11 mouse cellular contexts compared by ENCODE assay signal in genomic region chr6:135331916-135332315, GRCm38 (mm10). TPM values are rescaled to one million over a fixed set of nuclear protein-coding genes. Genes with fewer than 3 reads are reported as not detected.
DNase-seq lines count a peak whose midpoint lies in the region; ATAC-seq lines count a peak whose summit lies in the region.
"Had no signal": no experiment of that assay in that cellular context is flagged by ENCODE, and none has a peak within 500 bp of the region (broad histone marks: within the 10 kb centered on the region; RNA-seq: fewer than 3 reads in every experiment).

No protein-coding gene starts in this region.

- no peak for ATAC-seq in hindbrain, embryonic 11.5 days (ENCODE audit: low FRiP score)

- H3K9ac ChIP-seq in hindbrain, embryonic 11.5 days (ENCODE audit: low read depth, low read length) = no peak overlapping the region
- H3K9ac ChIP-seq: liver, embryonic 13.5 days had no signal

- H3K4me2 ChIP-seq in hindbrain, embryonic 11.5 days (replicated peaks; ENCODE audit: low read depth, low read length) = no peak overlapping the region
- H3K4me2 ChIP-seq: liver, embryonic 13.5 days had no signal

- H3K27ac ChIP-seq in hindbrain, embryonic 11.5 days (ENCODE audit: low read depth, low read length) = no peak overlapping the region
- H3K27ac ChIP-seq in hindbrain, embryonic 10.5 days = no peak overlapping the region
- H3K27ac ChIP-seq: liver, embryonic 13.5 days had no signal

- H3K9me3 ChIP-seq in hindbrain, embryonic 11.5 days (ENCODE audit: control insufficient read depth, low read length) = no peaks in the 10 kb centered on the region
- H3K9me3 ChIP-seq in hindbrain, embryonic 10.5 days = no peaks in the 10 kb centered on the region
- H3K9me3 ChIP-seq: liver, embryonic 13.5 days had no signal

- 78% methylated on average over 4 of the region's 4 CpGs for WGBS in hindbrain, embryonic 11.5 days
- WGBS in hindbrain, embryonic 10.5 days = 82% methylated on average over 4 of the region's 4 CpGs

- no peaks in the 10 kb centered on the region for H3K36me3 ChIP-seq in hindbrain, embryonic 11.5 days (ENCODE audit: control insufficient read depth, insufficient read depth, low read length)
- no peaks in the 10 kb centered on the region for H3K36me3 ChIP-seq in hindbrain, embryonic 10.5 days
- H3K36me3 ChIP-seq: liver, embryonic 13.5 days had no signal

- no peaks in the 10 kb centered on the region for H3K27me3 ChIP-seq in hindbrain, embryonic 11.5 days (ENCODE audit: control insufficient read depth, insufficient read depth, low read length)
- H3K27me3 ChIP-seq in hindbrain, embryonic 10.5 days (ENCODE audit: insufficient read depth, poor library complexity, severe bottlenecking) = peaks cover 4% of the 10 kb centered on the region; the same call in 1 of the 2 replicates
- H3K27me3 ChIP-seq: liver, embryonic 13.5 days had no signal

- peak; percentile 10 for DNase-seq in hindbrain, embryonic 11.5 days (ENCODE audit: low spot score)
- DNase-seq in hindbrain, embryonic 10.5 days (ENCODE audit: low spot score) = no peak
- DNase-seq in 3134 (ENCODE audit: extremely low read depth, insufficient read length, low spot score) = peak; percentile 74
- DNase-seq in NIH3T3 (ENCODE audit: low read depth) = peak; percentile 78
- DNase-seq in layer of hippocampus, adult 9-11 months = peak; percentile 60
- no peak for DNase-seq in spleen, adult 18-20 months
- DNase-seq in spleen, adult 12 weeks (ENCODE audit: low spot score) = no peak
- no peak for DNase-seq in frontal cortex, adult 2 months (ENCODE audit: extremely low spot score in 1 of 2, low spot score in 1 of 2)
- DNase-seq: cerebellum, postnatal 14 days; kidney, postnatal 4 days; liver, embryonic 13.5 days had no signal

- H3K4me1 ChIP-seq in hindbrain, embryonic 11.5 days (replicated peaks; ENCODE audit: control insufficient read depth, insufficient read depth, low read length) = no peaks in the 10 kb centered on the region
- H3K4me1 ChIP-seq in hindbrain, embryonic 10.5 days (replicated peaks) = peaks cover 23% of the 10 kb centered on the region

- H3K4me3 ChIP-seq in hindbrain, embryonic 11.5 days (ENCODE audit: low read depth, low read length) = no peak overlapping the region
- no peak overlapping the region for H3K4me3 ChIP-seq in hindbrain, embryonic 10.5 days
- H3K4me3 ChIP-seq: liver, embryonic 13.5 days had no signal

RNA-seq across cellular contexts. Expression of gene Pbp2, which starts 21.7 kb away (rescaled TPM):
- 0.22 TPM in 1 of 2 replicates, not detected in the other for polyA plus RNA-seq in hindbrain, embryonic 11.5 days (2014; fragmentation: Nextera tagmentation; extraction: Ambion mirVana)
- polyA plus RNA-seq in hindbrain, embryonic 10.5 days (2016; fragmentation: Nextera tagmentation; extraction: Ambion mirVana) = 0.29 TPM in 1 of 2 replicates, not detected in the other
- polyA plus RNA-seq in frontal cortex, adult 2 months (2012; rRNA removed) = 0.40 and 0.42 TPM in 2 replicates
- polyA plus RNA-seq: liver, embryonic 13.5 days had no signal

RNA-seq across cellular contexts. Expression of gene Emp1, which starts 30.4 kb away (rescaled TPM):
- polyA plus RNA-seq in hindbrain, embryonic 11.5 days (2014; fragmentation: Nextera tagmentation; extraction: Ambion mirVana) = 6.9 and 8.8 TPM in 2 replicates
- polyA plus RNA-seq in hindbrain, embryonic 10.5 days (2016; fragmentation: Nextera tagmentation; extraction: Ambion mirVana) = 6.2 and 10.5 TPM in 2 replicates
- 1.7 and 3.6 TPM in 2 replicates for polyA plus RNA-seq in frontal cortex, adult 2 months (2012; rRNA removed)

Comparison
In these comparisons a context has a peak if more than half of its experiments do, and no peak if none do; other contexts are left out.
1. DNase-seq: peak in hindbrain, embryonic 11.5 days (single experiment), 3134 (single experiment), NIH3T3 (single experiment) and layer of hippocampus, adult 9-11 months (single experiment); none in hindbrain, embryonic 10.5 days (single experiment), spleen, adult 18-20 months (0 of 2), spleen, adult 12 weeks (single experiment) and frontal cortex, adult 2 months (0 of 2).